Mouse (Mus musculus): ENCODE results near the gene Fnd3c2. TPM values are rescaled to one million over a fixed set of nuclear protein-coding genes. Genes with fewer than 3 reads are reported as not detected.
"Not testable (repeated sequence)": the region's sequence is repeated elsewhere in the genome, so short reads cannot be mapped to it uniquely, and the experiment has no call there.

Fnd3c2 gene
- under 1 TPM in 1 of 2 experiments, not detected in 1; 0.14 TPM for total RNA-seq (2021)
- long read RNA-seq, experiment 1 = 0 reads
- long read RNA-seq, experiment 2 = 0 reads

- DNase-seq (ENCODE audit: low spot score in 2 of 2) = no peak
These were observed at the start of gene Fnd3c2 for GRCm38 (mm10) chrX:106255276-106255675. TSS of gene Fnd3c2 (minus strand) at chrX:106255376.

DNA sequence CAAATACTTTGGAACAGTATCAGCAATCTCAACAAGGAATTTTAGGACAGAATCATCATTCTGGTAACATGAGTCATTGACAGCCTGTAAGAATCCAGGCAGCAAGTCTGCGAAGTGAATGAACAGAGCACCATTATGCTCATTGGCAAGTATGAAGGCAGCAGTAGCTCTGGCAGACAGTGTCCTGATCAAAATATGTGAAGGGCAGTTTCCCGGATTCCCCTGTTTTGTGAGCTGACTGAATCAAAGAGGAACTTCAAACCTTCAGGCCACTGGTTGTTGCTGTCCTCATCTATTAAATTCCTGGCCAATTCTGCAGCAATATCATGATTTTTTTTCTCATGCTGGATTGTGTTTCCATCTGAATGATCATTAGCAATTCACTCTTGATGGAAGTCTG lies 29.3 kb upstream of the Fnd3c2 start:
- DNase-seq (ENCODE audit: low spot score in 2 of 2) = no peak

DNA sequence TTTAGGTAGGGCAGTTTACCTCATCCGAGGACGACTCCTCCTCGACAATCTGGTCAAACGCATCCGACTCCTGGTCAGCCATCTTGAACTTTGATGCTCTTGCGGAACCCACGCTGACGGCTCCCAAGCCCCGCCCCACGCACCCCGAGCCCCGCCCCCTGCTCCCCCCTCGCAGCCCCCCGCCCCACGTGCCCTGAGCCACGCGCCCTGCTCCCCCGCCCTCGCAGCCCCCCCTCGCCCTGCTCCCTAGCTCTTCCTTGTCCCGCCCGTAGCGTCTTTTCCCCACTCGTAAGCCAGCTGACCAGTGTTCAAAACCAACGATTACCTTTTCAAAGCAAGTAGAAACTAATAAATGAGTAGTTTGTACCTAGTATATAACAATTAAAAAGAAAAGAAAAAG lies 34.1 kb downstream of the Fnd3c2 start, which contains the start of gene Taf9b:
Taf9b (minus strand) TSS at position 101 of the 400 bp plus-strand sequence.
- no peak for DNase-seq (ENCODE audit: low spot score in 2 of 2)

DNA sequence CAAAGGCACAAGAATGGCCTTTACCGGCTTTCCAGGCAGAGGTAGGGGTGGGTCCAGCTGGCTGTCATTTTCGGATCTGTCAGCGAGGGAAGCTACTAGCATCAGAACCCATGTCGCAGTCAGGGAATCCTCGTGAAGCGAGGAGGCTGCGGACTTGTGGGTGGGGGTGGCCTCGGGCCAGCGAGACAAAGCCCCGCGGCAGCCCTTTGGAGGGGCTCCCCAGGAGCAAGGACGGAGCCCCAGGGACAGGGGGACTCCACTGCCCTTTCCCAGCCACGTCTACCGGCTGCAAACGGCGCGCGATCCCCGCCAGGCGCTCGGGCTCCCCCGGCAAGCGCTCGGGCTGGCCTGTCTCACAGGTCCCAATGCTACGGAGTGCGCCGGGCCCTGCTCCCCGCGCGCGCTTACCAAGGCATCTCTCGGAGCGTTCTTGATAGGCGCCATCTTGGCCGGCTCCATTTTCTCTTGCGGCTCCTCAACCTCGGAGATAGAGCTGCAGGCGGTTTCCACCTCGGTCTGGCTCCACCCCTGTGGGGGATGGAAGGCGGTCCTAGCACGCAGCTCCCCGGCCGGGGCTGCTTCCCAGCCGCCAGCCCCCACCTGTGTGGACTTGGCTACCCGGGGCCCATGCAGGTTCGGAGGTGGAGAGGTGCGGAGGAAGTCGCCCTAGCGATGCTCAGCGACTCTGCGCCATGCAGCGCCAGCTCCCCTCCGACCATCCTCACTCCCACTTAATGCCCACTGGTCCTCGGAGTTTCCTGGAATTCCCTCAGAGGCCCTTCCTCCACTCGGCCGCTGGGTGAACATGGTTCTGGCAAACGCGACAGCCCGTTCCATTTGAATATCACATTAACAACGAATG lies 35.8 kb downstream of the Fnd3c2 start:
- DNase-seq (ENCODE audit: low spot score in 2 of 2) = peak; percentile 27 to 31

DNA sequence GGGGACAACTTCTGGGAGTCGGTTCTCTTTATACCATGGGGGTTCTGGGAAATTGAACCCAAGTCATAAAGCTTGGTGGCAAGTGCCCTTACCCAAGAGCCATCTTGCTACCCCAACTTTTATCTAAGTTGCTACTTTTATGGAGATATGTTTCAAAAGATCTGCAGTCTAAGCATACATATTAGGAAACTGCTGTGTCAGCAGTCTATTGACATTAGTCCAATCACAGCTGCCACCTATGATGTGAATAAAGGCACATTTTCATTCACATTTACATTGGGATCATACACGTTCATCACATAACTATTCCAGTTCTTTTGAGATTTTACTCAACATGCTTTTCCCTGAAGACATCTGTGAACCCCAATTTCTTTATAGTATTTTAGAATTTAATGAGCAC lies 46.1 kb downstream of the Fnd3c2 start:
- no peak for DNase-seq (ENCODE audit: low spot score in 2 of 2)

DNA sequence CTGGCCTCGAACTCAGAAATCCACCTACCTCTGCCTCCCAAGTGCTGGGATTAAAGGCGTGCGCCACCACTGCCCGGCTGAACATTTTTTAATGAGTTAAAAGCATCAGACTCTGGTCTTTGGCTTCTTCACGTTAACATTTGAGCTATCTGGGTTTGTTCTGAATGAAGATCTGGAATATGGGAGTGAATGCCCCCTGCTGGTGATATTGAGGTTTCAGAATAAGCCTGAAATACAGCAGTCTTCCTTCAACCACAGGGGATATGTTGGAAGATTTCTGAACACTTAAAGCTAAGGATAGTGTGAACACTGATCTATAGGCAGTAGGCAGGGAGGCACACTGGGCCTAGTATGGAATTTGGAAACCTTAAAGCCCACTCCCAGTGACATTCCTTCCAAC lies 56.3 kb downstream of the Fnd3c2 start:
- no peak for DNase-seq (ENCODE audit: low spot score in 2 of 2)

- DNase-seq (ENCODE audit: low spot score in 2 of 2) = no peak
These were observed 57.9 kb downstream of the Fnd3c2 start for GRCm38 (mm10) chrX:106197308-106197707.

GRCm38 (mm10) chrX:106194361-106194760 lies 60.8 kb downstream of the Fnd3c2 start:
- not testable (repeated sequence) for DNase-seq (ENCODE audit: low spot score in 2 of 2)

DNA sequence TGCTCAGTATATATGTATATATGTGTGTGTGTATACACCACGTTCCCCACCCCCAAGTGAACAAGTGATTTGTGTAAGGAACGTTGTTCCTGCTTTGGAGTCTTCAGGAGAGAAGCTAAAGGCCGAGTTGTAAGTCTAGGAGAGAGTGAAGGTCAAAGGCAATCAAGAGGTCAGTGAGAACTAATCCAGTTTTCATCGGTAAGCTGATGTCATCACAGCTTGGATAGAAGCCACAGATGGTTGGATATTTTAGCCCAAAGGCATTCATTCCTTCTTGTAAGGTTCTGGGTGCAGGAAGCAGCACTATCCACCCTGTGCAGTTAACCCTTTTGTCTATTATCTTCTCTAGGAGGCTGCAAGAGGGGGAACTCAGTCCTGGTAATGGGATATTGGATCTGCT lies 65.1 kb downstream of the Fnd3c2 start:
- no peak for DNase-seq (ENCODE audit: low spot score in 2 of 2)

- DNase-seq (ENCODE audit: low spot score in 2 of 2) = no peak
These were observed 65.8 kb downstream of the Fnd3c2 start for GRCm38 (mm10) chrX:106189356-106189755.

DNA sequence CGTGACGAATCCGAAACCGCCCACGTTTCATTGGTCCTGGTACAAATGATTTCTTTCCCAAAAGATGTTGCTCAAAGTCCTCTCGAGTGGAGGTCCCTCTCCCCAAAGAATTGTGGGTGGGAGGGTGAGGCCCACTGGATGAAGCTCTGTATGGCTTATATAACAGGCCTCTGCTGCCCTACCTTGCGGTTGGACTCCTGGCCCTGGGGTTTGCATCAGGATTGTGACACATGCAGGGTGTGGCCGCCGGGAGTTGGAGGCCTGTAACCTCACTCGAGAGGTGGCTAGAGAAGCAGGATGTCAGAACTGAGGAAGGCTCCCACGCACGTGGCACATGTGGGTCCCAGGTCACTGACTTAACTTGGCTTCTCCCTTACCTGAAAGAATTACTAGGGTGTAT lies 67.4 kb downstream of the Fnd3c2 start:
- DNase-seq (ENCODE audit: low spot score in 2 of 2) = peak in 1 of 2 experiments; percentile 4

- DNase-seq (ENCODE audit: low spot score in 2 of 2) = peak; percentile 28 to 79
These were observed 68.2 kb downstream of the Fnd3c2 start, which contains the start of gene Pgk1 for GRCm38 (mm10) chrX:106186713-106187649. TSS of gene Pgk1 (plus strand) at chrX:106187100.

DNA sequence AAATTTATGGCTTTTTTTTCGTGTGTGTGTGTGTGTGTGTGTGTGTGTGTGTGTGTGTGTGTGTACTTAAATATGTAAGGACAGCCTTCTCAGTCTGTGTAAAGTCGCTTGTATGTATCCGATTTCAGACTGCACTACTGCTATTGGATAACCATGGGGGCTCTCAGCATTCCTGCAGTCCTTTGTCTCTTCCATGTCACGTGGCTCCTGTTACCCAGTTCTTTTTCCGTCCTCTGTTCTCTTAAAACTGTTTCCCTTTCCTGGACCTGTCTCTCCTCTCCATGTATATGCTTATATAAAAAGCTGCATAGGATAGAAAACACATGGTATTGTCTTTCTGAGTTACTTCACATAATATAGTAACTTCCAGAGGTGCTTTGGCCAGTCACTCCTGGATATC lies 69.5 kb downstream of the Fnd3c2 start:
- no peak for DNase-seq (ENCODE audit: low spot score in 2 of 2)

Other genes starting within 250 kb of the Fnd3c2 start
- gene Magt1, start 243.5 kb downstream of the Fnd3c2 start, total RNA-seq (2021) = 10 to 100 TPM; 51.6 to 57.8 TPM
- gene Cox7b, start 239.7 kb downstream of the Fnd3c2 start, total RNA-seq (2021) = 100 to 1,000 TPM; 338 to 374 TPM
- 10 to 100 TPM; 34.1 to 39.3 TPM for gene Atp7a, start 228.1 kb downstream of the Fnd3c2 start, total RNA-seq (2021)
- gene Tlr13, start 112.2 kb downstream of the Fnd3c2 start, total RNA-seq (2021) = 1 to 10 TPM; 2.1 to 2.4 TPM
- 100 to 1,000 TPM; 189 to 231 TPM for gene Pgk1, start 68.3 kb downstream of the Fnd3c2 start, total RNA-seq (2021)
- gene Taf9b, start 34.2 kb downstream of the Fnd3c2 start, total RNA-seq (2021) = 10 to 100 TPM; 14.5 to 16.1 TPM
- gene Fndc3c1, start 230.0 kb upstream of the Fnd3c2 start, total RNA-seq (2021) = 1 to 10 TPM; 2.2 to 2.5 TPM